Mouse (Mus musculus) right cerebral cortex, postnatal 25 days (tissue): ENCODE measurements around the gene Trio.
"Not testable (repeated sequence)": the region's sequence is repeated elsewhere in the genome, so short reads cannot be mapped to it uniquely, and the experiment has no call there.

Experiments
- DNase-seq: peaks from one replicate; pipeline ENCODE4 v3.0.0; 2022

Trio gene

DNA sequence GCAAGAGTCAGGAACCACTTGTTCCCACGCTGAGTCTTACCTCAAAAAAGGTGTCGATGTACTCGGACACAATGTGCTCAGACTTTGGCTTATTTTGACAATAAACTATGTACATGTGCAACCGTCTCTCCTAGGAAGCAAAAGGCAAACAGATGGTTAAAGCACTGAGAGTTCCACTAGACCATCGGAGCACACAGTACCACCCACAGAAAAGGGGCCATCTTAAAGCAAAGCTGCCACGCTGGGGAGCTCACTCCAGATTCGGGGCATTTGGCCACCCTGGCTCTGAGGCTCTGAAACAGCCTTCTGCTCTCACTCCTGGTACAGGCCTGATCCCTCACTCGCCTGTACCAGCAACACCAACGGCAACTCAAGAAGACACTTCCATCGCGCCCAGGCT, 269.2 kb downstream of the Trio start:
- no peak for DNase-seq

DNA sequence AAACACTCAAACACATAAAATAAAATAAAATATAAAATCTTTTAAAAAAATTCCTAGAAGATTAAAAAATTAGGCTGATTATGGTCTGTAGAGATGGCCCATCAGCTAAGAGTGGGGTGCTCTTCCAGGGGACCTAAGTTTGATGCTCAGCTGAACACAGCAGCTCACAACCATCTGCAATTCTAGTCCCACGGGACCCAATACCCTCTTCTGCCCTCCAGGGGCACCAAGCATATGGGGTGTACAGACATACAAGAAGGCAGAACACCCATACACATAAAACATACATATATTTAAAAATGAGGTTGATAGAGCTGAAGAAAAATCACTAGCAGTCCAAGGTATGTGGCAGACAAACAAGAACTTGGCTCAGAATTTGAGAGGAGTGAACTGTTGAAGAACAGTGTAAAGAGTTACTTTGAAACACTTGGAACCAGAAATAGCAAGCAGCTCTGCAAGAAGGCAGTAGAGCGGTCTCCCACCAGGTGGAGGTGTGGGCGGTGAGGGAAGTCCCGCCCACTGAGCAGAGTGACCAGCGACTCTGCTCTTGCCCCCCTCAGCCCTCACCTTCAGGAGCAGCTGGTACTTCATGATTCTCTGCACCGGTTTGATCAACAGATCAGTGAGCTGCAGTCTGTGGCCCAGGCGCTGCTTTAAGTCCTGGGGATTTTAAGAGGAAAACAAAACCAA, 270.9 kb downstream of the Trio start:
- DNase-seq, result no peak

DNA sequence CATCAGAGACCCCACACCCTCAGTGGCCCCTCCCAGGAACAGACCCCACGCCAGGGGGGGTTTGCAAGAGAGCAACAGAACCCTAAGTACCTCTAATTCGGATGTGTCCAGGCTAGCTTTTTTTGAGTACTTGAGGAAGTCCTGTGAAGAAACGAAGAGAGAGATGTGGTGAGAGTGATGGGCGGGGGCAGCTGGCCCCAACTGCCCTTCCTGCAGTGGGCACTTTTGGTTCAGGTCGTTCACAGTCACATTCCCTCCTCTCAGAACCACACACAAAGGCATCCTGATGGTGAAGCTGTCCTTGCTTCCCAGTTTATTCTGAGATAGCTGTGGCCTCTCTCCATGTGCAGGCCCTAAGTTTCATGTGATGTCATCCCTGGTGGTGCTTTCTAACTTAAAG, 271.7 kb downstream of the Trio start:
- no peak for DNase-seq

- DNase-seq, result no peak
These were observed 272.8 kb downstream of the Trio start for GRCm38 (mm10) chr15:27752677-27753342.

DNA sequence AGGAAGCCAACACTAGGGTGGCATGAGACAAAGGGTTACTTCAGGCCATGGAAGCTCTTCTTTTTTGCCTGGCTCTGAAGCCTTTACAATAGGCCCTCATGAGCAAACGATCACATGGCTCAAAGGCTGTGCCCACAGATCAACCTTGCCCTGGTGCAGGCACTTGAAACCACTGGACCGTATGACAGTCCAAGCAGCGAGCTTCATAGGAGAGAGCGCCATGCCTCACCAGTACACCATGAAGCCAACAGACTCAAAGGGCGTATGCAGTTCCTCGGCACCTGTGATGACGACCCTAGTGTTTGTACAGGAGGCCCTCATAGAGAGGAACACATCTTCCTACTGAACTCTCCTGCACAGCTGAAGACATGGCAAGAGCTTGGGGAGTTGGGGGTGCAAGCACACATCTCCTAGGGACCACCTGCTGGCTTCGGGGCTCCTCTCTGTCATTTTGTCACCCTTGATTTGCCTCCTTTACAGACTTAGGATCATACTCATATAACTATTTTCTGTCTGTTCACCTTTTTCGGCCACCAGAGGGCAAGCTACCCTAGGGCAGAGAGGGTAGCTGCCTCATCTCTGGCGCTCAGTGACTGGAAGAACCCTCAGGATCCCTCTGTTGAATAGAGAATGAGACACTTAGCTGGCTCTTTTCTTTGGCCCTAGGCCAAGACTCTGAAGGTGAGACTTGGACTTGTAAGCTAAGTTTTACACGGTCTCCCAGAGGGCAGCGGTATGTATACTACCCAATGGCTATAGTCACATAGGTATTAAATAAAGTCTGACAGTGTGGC, 273.8 kb downstream of the Trio start:
- no peak for DNase-seq

DNA sequence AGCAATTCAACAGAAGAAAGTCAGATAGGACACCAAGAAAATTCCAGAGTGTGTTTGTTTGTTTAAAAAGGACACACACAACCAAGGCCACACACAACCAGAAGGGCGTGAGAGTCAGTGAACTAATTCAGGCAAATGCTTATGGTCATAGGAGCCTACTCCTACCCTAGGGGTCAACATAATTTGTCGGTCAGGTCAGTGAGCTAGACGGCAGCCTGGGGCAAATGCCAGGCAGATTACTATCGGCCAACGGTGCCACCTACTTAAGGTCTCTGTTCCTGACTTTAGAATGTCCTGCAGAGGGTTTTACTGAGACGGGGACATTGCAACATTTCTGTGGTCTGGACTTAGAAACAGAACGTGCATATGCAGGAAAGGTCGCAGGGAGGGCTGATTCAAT, 276.9 kb downstream of the Trio start:
- no peak for DNase-seq

GRCm38 (mm10) chr15:27747512-27747911, 278.1 kb downstream of the Trio start:
- no peak for DNase-seq

GRCm38 (mm10) chr15:27744995-27745394, 280.7 kb downstream of the Trio start:
- DNase-seq, result no peak

- no peak for DNase-seq
These were observed 285.6 kb downstream of the Trio start for GRCm38 (mm10) chr15:27740080-27740479.

GRCm38 (mm10) chr15:27731818-27732217, 293.8 kb downstream of the Trio start:
- no peak for DNase-seq

DNA sequence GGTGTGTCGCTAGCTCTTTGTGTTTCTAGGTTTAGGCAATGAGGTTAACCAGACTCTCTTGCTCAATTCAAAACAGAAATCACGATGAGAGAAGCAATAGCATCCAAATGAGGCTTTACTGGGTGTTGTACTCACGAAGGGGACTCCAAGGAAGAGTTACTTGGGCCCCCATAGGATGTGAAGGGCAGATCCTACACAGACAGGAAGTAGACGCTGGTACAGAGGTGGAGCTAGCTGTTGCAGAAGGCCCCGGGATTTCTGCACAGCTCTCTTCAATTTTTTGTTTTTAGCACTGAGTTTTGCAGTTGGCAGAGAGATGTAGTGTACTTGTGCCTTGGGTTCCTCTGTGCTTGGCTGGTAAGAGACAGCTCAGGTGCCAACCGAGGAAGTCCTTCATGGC, 299.4 kb downstream of the Trio start:
- DNase-seq, result no peak

GRCm38 (mm10) chr15:27724796-27725680, 300.6 kb downstream of the Trio start:
- DNase-seq, result no peak

GRCm38 (mm10) chr15:27724298-27724697, 301.4 kb downstream of the Trio start:
- no peak for DNase-seq

DNA sequence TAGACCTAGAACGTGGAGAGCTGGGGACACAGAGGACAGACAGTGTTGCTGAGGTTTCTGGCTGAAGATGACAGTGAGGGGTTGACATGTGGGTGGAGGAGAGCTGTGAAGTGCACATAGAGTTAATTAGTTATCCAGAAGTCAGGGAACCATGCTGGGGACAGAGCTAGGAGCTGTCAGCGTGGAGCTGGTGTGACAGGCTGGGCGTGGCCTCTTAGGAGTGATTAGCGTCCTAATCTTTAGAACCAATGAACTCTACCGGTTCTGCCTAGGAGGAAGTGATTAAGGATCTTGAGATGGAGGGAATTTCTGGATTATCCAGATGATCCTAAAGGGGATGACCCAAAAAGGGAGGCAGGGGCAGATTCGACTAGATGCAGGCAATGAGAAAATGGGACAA, 301.9 kb downstream of the Trio start:
- no peak for DNase-seq

GRCm38 (mm10) chr15:27720297-27720696, 305.4 kb downstream of the Trio start:
- not testable (repeated sequence) for DNase-seq

GRCm38 (mm10) chr15:27718668-27719067, 307.0 kb downstream of the Trio start:
- DNase-seq, result no peak

DNA sequence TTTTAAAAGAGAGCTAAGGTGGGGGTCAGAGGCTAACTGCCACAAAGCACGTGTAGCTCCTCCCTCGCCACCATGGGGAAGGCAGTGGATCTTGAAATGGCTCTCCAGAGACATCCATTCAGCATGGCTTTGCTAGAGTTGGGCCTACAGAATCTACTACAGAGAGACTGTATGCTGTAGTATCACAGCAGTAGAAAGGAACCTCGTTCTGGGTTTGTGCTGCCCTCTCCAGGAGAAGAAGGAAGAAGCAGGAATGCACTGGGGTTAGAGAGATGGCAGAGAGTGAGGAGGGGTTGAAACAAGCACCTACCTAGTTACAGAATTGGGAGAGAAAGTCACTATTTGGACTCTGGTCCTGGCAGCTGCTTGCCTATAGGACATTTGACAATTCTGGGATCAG, 310.3 kb downstream of the Trio start:
- DNase-seq, result peak; percentile 61

DNA sequence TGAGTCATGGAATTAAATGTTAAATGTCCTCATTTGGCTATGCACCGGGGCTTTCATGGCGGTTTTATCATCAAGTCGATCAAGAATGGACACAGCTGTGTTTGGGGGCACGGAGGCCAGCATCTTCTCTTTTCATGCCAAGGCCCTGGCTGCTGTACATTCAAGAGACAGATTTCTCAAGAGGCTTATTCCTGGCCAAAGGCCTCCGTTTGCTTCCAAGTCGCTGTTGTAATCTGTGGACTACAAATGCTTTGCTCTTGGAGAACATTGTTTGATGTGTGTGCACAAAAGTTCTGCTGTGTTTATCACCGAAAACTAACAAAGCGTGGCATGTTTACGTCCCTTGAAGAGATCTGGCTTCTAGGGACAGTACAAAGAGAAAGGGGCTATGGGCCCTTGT, 314.9 kb downstream of the Trio start:
- DNase-seq, result no peak

- no peak for DNase-seq
These were observed 316.6 kb downstream of the Trio start for GRCm38 (mm10) chr15:27708968-27709612.

- no peak for DNase-seq
These were observed 317.1 kb downstream of the Trio start for GRCm38 (mm10) chr15:27708499-27708898.

DNA sequence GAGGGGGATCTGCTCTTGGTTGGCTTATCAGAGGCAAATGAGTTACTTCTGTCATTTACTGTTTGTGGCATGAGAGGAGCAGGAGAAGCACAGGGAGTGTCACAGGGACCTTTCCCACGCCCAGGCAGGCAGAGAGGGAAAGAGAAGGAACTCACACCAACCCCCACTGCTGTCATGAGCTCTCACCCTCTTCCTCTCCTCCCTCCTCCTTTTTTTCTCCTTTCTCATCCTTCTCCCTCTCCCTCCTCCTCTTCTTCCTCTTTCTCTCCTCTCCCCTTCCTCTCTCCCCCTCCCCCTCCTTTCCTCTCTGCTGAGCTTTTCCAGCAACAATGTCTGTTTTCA, 322.7 kb downstream of the Trio start:
- no peak for DNase-seq
